Mouse (Mus musculus) G1E-ER4 (cell line): ENCODE measurements around the gene Sntb2. TPM values are rescaled to one million over a fixed set of nuclear protein-coding genes. Genes with fewer than 3 reads are reported as not detected.

Source experiments
- GATA1 ChIP-seq: IDR thresholded peaks from one replicate; pipeline ENCODE4 v1.8.0; 2012; ENCODE audit warnings: low read length, inconsistent platforms
- polyA plus RNA-seq: library from polyadenylated mRNA; stranded (reverse); fragments of >175 nt; gene quantifications from 2 replicates; pipeline ENCODE4 v1.2.3, GENCODE M21; 2012

Gene Sntb2
- polyA plus RNA-seq, 1 experiment: 8.2 TPM

DNA sequence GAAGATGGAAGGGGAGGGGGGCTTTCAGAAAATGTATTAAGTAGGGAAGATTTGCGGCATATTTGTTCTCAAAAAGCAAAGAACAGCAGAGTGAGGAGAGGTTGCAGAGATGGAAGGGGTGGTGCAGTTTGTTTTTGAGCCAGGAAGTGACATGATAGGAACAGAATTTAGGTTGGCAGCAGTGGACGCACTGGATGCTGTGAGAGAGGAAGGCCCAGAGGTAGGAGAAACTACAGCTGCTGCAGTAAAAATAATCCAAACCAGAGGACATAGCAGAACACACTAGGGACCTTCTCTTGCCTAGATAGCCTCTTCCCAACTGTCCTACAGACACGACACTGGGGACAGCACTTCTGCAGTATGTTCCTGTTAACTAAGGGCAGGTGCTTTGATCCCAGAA is 9.2 kb downstream of the Sntb2 start:
- no peak for TF ChIP-seq GATA1

DNA sequence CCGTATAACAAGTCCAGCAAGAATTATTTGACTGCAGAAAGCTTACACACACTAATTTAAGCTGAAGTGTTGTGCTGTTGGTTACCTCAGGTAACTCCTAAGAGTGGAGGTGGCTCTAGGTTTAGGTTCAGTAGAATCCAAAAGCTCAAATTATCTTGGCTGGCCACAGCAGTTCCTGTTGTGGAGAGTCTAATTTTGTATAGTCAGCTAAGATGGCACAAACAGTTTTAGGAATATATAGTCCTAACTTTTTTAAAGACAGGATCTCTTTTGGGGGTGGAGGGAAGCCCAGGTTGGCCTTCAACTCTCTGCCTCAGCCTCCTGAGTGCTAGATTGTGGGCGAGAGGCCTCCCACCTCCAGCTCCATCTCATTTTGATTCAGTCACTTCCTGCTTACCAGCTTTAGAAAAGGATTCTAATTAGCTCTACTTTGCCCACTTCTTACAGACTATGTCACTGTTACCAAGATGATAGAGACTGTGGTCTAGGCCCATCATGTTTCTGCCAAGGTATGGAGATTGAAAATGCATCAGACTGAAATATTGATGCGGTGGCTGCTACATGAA is 13.2 kb downstream of the Sntb2 start:
- no peak for TF ChIP-seq GATA1

DNA sequence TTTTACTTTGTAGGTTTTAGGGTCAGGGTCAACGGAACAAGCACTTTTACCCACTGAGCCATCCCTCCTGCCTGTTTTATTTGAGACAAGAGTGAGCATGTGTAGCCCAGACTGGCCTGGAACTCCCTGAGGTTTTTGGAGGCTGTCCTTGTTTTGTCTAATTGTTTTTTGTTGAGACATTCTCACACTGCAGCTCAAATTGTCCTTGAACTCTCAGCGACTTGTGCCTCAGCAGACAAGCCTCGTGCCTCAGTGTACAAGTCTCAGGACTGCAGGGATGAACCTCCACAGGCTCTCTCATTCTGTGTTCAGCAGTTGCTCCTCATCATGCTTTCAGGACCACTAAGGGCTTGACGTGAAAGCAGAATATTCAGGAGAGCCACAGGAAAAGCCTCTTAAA is 16.2 kb downstream of the Sntb2 start:
- no peak for TF ChIP-seq GATA1

DNA sequence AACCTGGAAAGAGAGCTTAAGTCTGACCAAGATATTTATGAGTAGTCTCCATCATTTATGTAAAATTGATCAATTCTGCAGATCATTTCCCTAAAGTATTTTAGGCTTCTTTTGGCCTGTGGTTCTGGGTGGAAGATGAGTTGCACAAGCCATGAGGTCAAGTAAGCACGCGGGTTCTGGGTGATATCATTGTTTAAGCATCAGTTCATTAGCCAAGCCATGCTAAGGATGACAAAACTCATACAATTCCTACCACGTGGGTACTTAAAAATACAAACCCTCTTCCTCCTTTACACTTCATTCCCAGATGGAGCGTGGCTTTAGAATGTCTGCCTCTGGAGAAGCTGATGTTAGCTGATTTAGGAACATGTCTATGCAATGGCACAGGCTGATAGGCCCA is 18.0 kb downstream of the Sntb2 start:
- TF ChIP-seq GATA1: no peak

DNA sequence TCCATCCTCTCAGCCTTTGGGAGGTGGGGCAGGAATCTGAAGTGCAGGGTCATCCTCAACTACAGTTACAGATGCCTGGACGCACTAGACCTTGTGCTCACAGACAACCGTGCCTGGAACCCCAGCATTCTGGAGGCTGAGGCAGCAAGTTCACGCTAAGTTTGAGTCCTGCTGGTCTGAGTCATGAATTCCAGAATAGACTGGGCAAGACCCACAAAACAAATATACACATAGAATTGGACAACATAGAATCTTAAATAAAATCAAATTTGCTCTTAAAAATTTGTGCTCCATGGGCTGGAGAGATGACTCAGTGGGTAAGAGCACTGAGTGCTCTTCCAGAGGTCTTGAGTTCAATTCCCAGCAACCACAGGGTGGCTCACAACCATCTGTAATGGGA is 21.5 kb downstream of the Sntb2 start:
- no peak for TF ChIP-seq GATA1

DNA sequence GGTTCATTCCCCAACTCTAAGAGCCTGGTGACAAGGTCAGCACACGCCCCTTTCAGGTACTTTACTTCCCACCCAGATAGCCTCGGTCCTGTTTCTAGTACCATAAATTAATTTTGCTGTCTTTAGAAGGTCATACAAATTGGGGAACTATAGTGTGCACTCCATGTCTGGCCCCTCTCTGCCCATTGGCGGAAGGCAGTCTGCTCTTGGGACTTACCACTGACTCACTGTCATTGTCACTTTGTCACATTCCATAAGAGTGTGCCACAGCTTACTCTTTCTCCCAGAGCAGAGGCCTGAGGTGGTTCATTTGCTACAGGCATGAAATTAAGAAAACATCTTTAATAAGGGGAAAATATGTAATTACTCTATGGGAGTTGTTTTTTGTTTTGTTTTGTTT is 22.7 kb downstream of the Sntb2 start:
- no peak for TF ChIP-seq GATA1

DNA sequence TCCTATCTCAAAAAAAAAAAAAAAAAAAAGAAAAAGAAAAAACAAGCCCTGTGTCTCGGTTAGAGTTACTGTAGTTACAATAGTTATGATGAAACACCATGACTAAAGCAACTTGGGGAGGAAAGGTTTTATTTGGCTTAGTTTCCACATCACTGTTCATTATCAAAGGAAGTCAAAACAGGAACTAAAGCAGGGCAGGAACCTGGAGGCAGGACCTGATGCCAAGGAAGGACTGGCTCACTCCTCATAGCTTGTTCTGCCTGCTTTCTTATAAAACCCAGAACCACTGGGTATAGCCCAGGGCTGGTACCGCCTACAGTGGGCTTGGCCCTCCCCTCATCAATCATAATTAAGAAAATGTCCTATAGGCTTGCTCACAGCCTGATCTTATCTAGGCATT is 24.1 kb downstream of the Sntb2 start:
- TF ChIP-seq GATA1: no peak

DNA sequence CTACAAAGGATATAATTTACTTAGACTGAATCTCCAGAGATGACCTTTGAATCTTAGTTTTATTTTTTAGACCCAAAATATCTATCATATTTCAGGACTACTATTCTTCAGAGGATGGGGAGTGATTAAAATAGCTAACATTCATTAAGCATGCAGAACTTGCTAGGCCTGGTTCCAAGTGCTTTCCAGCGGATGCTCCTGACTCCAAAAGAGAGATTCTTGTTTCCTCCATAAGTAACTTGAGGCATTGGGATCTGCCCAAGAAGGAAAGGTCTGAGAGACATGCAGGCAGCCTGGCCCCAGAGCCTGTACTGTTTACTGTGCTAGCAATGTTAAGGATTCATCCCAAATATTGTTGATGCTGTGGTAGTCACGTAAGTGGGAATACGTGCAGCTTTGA is 26.8 kb downstream of the Sntb2 start:
- TF ChIP-seq GATA1: no peak

DNA sequence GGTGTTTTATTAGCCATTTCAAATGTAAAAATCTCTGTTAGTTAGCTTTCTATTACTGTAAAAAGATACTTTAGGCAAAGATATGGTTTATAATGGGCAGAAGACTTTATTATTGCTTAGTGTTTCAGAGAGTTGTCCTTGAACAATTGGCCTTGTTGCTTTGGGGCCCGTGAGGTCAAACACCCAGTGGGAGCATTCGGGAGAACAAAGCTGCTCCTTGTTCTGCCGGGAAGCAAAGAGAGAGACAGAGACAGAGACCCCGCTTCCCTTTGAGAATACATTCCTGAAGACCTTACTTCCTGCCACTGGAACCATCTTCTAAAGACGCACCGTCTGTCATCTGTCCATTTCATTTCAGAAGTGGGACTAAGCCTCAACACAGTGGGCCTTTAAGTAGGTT is 27.8 kb downstream of the Sntb2 start:
- no peak for TF ChIP-seq GATA1

DNA sequence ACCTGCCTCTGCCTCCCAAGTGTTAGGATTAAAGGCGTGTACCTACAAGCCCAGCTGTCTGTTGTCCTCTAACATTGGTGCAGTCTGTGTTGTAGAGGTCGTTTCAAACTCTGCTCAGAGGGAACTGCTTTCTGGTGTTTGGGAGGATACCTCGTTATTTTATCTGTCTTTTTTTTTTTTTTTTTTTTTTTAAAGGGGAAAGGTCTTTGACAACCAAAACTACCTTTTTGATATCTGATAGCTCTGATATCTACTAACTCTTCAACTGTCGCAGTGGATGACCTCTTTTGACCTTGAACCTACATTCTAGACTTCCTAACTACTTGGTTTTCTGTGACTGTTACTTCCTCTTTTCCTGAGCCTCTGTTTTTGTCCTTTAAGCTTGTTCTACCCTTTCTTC is 29.0 kb downstream of the Sntb2 start:
- TF ChIP-seq GATA1: no peak

DNA sequence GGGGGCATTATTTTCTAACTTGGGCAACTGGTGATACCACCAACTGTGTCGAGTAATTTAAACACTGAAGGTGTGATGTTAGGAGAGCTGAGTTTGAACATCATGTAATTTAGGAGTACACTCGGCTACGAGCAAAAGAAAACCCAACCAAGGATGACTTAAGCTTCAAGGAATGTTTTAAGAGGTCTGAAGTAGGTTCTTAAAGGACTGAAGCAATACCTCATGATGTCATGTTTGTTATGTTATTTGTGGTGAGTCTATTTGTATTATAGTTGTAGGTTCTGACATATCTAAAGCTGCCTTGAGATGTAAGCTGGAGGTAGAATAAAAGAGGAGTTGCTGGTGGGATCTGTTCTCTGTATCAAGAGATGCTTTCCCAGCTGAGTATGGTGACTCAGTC is 34.4 kb downstream of the Sntb2 start:
- TF ChIP-seq GATA1: no peak

DNA sequence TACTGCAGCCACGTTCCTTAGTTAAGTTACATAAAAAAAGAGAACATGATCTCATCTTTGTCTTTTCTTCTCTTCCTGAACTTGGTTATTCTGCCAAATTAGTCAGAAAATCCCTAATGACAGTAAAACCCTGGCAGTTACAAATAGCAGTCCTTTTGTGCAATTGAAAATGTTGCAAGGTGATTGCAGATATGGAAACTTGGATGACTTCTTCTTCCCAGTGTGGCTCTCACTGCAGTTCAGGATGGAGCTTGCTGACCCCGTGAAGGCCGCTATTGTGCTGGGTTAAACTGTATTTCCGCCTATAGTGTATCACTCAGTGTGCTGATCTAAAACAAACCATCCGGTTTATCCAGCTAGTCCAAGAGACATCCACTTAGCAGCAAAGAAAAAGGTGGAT is 36.4 kb downstream of the Sntb2 start:
- no peak for TF ChIP-seq GATA1

DNA sequence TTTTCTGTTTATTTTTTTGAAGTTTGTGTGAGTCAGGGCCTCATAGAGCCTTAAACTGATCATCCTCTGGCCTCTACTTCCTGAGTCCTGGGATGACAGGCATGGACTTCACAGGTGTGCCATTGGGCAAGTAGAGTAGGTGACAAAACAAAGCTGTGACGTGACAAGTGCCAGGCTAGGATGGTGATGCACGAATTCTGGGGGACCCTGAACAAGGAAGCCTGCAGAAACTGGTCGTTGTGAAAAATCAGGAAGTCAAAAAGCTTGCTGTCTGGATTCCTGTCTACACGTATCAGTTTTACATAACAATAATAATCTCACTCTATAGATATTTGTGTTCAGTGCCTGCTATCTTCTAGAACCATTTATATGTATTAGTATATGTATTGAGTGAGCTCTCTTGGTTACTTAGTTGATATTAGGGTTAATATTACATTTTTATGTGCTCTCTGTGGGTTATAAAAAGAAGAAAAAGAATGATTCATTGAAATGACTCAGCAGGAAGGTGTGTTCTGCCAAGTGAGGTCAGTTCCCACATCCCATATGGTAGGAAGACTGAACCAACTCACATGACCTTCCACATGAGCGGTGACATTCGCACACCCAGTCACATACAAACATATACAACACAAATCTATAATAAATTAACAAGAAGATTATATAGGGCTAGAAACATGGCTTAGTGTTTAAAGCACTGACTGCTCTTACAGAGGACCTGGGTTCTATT is 37.2 kb downstream of the Sntb2 start:
- no peak for TF ChIP-seq GATA1

DNA sequence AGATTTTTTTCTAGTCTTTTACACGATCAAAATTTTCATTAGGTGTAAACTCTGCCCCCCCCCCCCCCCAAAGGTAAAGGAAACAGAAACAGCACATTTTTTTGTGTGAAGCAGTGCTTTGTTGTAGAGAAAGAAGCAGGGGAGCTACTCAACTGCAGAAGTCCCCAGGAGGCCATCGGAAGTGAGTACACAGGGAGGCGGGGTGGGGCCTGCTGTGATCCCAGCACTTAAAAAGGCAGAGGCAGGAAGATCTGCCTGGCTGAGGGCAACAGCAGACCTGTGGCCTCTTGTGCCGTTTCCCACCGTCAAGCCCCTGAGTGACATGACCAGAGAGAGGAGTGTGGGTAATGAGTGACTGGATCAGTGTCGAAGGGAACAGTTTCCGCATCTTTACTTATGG is 39.2 kb downstream of the Sntb2 start:
- TF ChIP-seq GATA1: no peak

DNA sequence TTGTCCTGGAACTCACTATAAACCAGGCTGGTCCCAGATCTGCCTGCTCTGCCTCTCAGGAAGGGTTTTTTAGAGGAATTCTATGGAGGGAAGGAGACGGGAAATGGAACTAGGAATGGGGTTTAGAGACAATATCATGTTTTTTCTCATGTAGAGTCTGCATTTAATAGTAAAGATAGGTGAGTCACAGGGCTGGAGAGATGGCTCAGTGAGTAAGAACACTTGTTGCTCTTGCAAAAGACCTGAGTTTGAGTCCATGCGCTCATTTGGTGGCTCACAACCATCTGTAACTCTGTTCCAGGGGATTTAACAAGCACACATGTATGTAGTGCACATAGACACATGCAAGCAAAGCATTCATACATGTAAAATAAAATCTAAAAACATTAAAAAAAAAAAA is 40.2 kb downstream of the Sntb2 start:
- TF ChIP-seq GATA1: no peak

DNA sequence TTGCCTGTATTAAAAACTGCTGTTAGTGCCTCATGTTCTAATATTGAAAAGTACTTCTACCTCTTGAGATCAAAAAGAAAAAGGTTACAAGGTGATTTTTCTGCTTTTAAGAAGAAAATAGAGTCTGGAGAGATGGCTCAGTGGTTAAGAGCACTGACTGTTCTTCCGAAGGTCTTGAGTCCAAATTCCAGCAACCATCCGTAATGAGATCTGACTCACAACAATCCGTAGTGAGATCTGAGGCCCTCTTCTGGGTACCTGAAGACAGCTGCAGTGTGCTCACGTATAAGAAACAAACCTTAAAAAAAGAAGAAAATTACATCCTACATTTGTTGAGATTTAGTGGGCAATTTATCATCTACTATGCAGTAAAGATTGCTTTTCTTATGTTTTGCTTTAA is 40.9 kb downstream of the Sntb2 start:
- TF ChIP-seq GATA1: no peak

DNA sequence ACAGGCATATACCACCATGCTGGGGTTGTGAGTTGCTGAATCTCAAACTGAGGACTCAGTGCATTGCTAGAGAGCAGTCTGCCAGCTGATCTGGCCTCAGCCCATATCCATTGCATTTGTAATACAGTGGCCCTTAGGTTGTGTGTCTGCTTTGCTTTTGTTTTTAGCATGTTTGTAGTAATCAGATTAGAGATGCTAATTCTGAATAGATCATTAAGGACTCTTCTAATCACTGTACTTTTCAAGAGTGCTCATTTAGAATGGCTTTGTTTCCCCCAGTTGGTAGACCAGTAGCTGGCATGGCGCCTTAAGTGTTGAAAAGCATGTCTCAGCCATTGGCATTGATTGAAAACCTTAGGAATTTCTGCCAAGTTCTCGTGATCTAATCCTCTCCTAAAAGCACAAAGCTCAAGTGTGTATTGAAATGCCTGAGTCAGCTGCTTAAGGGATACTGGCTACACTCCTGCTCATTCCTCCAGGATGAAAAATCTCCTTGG is 43.3 kb downstream of the Sntb2 start:
- TF ChIP-seq GATA1: no peak

DNA sequence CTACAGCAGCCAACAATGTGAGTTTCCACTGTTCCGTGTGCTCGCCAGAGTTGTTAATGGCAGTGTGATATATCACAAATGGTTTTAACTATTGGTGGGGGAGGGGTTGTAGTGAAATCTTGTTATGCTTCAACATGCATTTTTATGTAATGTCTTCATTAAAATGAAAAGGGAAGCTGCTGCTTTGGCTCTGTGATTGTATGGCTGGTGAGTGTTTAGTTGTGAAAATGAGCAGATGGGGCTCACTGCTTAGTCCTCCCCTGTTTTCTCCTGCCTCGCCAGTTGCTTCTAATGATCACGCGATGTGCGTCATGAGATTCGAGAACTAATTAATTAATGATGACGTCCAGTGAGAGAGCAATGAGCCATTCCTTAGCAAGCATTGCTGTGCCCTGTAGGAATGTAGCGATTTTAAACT is 49.9 kb downstream of the Sntb2 start:
- no peak for TF ChIP-seq GATA1

DNA sequence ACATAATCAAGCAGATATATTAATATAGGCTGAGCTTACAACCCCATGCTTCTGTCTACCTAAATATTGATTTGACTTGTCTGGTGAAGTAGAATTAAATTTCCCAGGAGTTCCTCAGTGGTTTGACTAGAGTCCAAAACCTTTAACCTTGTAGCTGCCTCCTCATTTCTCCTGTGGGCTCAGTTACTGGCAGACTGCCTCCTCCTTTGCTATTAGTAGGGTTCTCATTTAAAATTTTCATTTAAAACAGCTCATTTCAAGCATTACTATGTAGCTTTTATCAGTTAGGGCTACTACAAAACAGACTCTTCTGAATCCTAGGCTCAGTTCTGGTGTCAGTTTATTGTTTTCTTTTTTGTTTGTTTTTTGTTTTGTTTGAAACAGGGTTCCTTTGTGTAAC is 50.4 kb downstream of the Sntb2 start:
- no peak for TF ChIP-seq GATA1
